Mouse (Mus musculus): ENCODE results near the gene Naa60. TPM values are rescaled to one million over a fixed set of nuclear protein-coding genes. Genes with fewer than 3 reads are reported as not detected.

Naa60 gene
- polyA plus RNA-seq, 1 experiment from 2014 or later, result 48.3 TPM

GRCm38 (mm10) chr16:3934091-3934490, 61.9 kb downstream of the Naa60 start:
- H3K4me1 ChIP-seq, result no peaks in the 10 kb centered on the region
- H3K9ac ChIP-seq, result no peak overlapping the region
- H3K4me3 ChIP-seq (replicated peaks), result no peak overlapping the region
- no peak overlapping the region for H3K4me2 ChIP-seq
- no peak for ATAC-seq (replicated peaks; ENCODE audit: low FRiP score)
- peaks cover 89% of the 10 kb centered on the region for H3K36me3 ChIP-seq
- 91% methylated on average over 1 of the region's 1 CpGs for WGBS
- H3K27ac ChIP-seq, result no peak overlapping the region
- no peaks in the 10 kb centered on the region for H3K27me3 ChIP-seq
- H3K9me3 ChIP-seq (replicated peaks), result no peaks in the 10 kb centered on the region

- ATAC-seq (replicated peaks; ENCODE audit: low FRiP score), result no peak
- 90% methylated on average over 4 of the region's 4 CpGs for WGBS
- peaks cover 88% of the 10 kb centered on the region for H3K36me3 ChIP-seq
Measured at GRCm38 (mm10) chr16:3934701-3935100, 62.5 kb downstream of the Naa60 start.

GRCm38 (mm10) chr16:3951141-3951540, 79.0 kb downstream of the Naa60 start:
- no peaks in the 10 kb centered on the region for H3K27me3 ChIP-seq
- WGBS, result 82% methylated on average over 1 of the region's 1 CpGs

More at GRCm38 (mm10) chr16:3934701-3935100, 62.5 kb downstream of the Naa60 start:
- H3K27ac ChIP-seq, result no peak overlapping the region
- no peaks in the 10 kb centered on the region for H3K27me3 ChIP-seq
- no peak overlapping the region for H3K9ac ChIP-seq
- H3K4me2 ChIP-seq, result no peak overlapping the region
- no peaks in the 10 kb centered on the region for H3K9me3 ChIP-seq (replicated peaks)
- H3K4me3 ChIP-seq (replicated peaks), result no peak overlapping the region
- H3K4me1 ChIP-seq, result no peaks in the 10 kb centered on the region

More at GRCm38 (mm10) chr16:3951141-3951540, 79.0 kb downstream of the Naa60 start:
- Histone ChIP-seq H3K27ac (no peak overlapping the region), H3K4me3 (replicated peaks) (no peak overlapping the region), H3K4me1 (no peaks in the 10 kb centered on the region), H3K9ac (no peak overlapping the region), H3K9me3 (replicated peaks) (no peaks in the 10 kb centered on the region), H3K36me3 (no peaks in the 10 kb centered on the region), H3K4me2 (no peak overlapping the region)
- ATAC-seq (replicated peaks; ENCODE audit: low FRiP score), result no peak

Small RNAs within 50 kb of the gene (microRNA-seq; reads per million reads assigned to microRNA genes)
- gene Gm23493, result not detected

Other genes with a start within 250 kb of the Naa60 start
- 0.06 TPM in 2 replicates for gene Mefv, start 154.3 kb upstream of the Naa60 start, polyA plus RNA-seq (2015; fragmentation: Nextera tagmentation; extraction: Ambion mirVana)
- 49.3 and 49.6 TPM in 2 replicates for gene Zfp263, start 128.3 kb upstream of the Naa60 start, polyA plus RNA-seq (2015; fragmentation: Nextera tagmentation; extraction: Ambion mirVana)
- not detected in 2 replicates for gene Olfr15, start 41.5 kb upstream of the Naa60 start, polyA plus RNA-seq (2015; fragmentation: Nextera tagmentation; extraction: Ambion mirVana)
- gene Zfp174, start 25.1 kb upstream of the Naa60 start, polyA plus RNA-seq (2015; fragmentation: Nextera tagmentation; extraction: Ambion mirVana), result 1.4 and 1.7 TPM in 2 replicates
- gene Zfp597, start 12.2 kb downstream of the Naa60 start, polyA plus RNA-seq (2015; fragmentation: Nextera tagmentation; extraction: Ambion mirVana), result 5.4 and 6.1 TPM in 2 replicates
- gene Gm20695, start 12.3 kb downstream of the Naa60 start, polyA plus RNA-seq (2015; fragmentation: Nextera tagmentation; extraction: Ambion mirVana), result 2.5 and 2.6 TPM in 2 replicates
- gene 1700037C18Rik, start 36.3 kb downstream of the Naa60 start, polyA plus RNA-seq (2015; fragmentation: Nextera tagmentation; extraction: Ambion mirVana), result 7.9 and 10.1 TPM in 2 replicates
- gene Cluap1, start 36.4 kb downstream of the Naa60 start, polyA plus RNA-seq (2015; fragmentation: Nextera tagmentation; extraction: Ambion mirVana), result 26.3 and 29.9 TPM in 2 replicates
- 2.3 and 2.5 TPM in 2 replicates for gene Nlrc3, start 104.3 kb downstream of the Naa60 start, polyA plus RNA-seq (2015; fragmentation: Nextera tagmentation; extraction: Ambion mirVana)
- 21.1 and 21.3 TPM in 2 replicates for gene Slx4, start 131.4 kb downstream of the Naa60 start, polyA plus RNA-seq (2015; fragmentation: Nextera tagmentation; extraction: Ambion mirVana)
- 6.3 and 6.5 TPM in 2 replicates for gene Dnase1, start 164.6 kb downstream of the Naa60 start, polyA plus RNA-seq (2015; fragmentation: Nextera tagmentation; extraction: Ambion mirVana)
- 105 and 110 TPM in 2 replicates for gene Trap1, start 205.5 kb downstream of the Naa60 start, polyA plus RNA-seq (2015; fragmentation: Nextera tagmentation; extraction: Ambion mirVana)

Measured in kidney, embryonic 15.5 days (tissue).